Mouse (Mus musculus) kidney, adult 2 months (tissue): ENCODE results near the gene Ldb2. TPM values are rescaled to one million over a fixed set of nuclear protein-coding genes. Genes with fewer than 3 reads are reported as not detected.
A peak's percentile ranks its signal among the peaks of the same experiment; 100 is the strongest.

Experiments
- DNase-seq: peaks from one replicate; pipeline ENCODE4 v3.0.0; 2021
- H3K27ac ChIP-seq: fragments of 200-500 bp; 2 replicates; pipeline ENCODE4 v1.5.1; 2012; ENCODE audit warnings: low read depth, low read length, control low read depth, inconsistent platforms; ENCODE audit not compliant: insufficient read depth
- H3K27me3 ChIP-seq: fragments of 200-500 bp; replicated peaks from 2 replicates; pipeline ENCODE4 v1.6.1; 2012; ENCODE audit warnings: mild to moderate bottlenecking, moderate library complexity, low read length, inconsistent platforms; ENCODE audit not compliant: control insufficient read depth, insufficient read depth
- H3K36me3 ChIP-seq: fragments of 200-500 bp; 2 replicates; pipeline ENCODE4 v1.6.1; 2012; ENCODE audit warnings: mild to moderate bottlenecking, moderate library complexity, low read length, inconsistent platforms; ENCODE audit not compliant: control insufficient read depth, insufficient read depth
- H3K4me1 ChIP-seq: fragments of 200-500 bp; 2 replicates; pipeline ENCODE4 v1.6.1; 2011; ENCODE audit warnings: low read length; ENCODE audit not compliant: control insufficient read depth, insufficient read depth
- H3K4me3 ChIP-seq: fragments of 200-500 bp; 2 replicates; pipeline ENCODE4 v1.5.1; 2011; ENCODE audit warnings: mild to moderate bottlenecking, low read depth, low read length, control low read depth; ENCODE audit not compliant: insufficient read depth
- CTCF ChIP-seq: fragments of 200-500 bp; conservative IDR thresholded peaks from 2 replicates; pipeline ENCODE4 v1.5.1; 2011; ENCODE audit warnings: low read depth, mild to moderate bottlenecking, control low read depth, low read length, moderate library complexity, mixed read lengths; ENCODE audit not compliant: insufficient read depth, insufficient read length
- POLR2A ChIP-seq: fragments of 200-500 bp; IDR thresholded peaks from one replicate; pipeline ENCODE4 v1.6.1; 2011; ENCODE audit warnings: low read depth, low read length, control low read depth
- WGBS: fragments of 180-500 bp; shearing (Covaris S2); methylation state at CpG from one replicate; pipeline ENCODE4 v1.1.7; 2018; 5-methylcytosine and 5-hydroxymethylcytosine counted together
- polyA plus RNA-seq: library from polyadenylated mRNA; depleted of rRNA; stranded (reverse); fragments of >200 nt; gene quantifications from 2 replicates; pipeline ENCODE4 v1.2.3, GENCODE M21; 2012

The Ldb2 gene
- polyA plus RNA-seq, 1 experiment = 55.0 TPM

GRCm38 (mm10) chr5:44719872-44720271 lies 79.6 kb downstream of the Ldb2 start:
- no peaks in the 10 kb centered on the region for H3K36me3 ChIP-seq
- H3K4me1 ChIP-seq = no peaks in the 10 kb centered on the region
- 73% methylated on average over 1 of the region's 1 CpGs for WGBS
- H3K27me3 ChIP-seq = no peaks in the 10 kb centered on the region
- DNase-seq = no peak
- H3K27ac ChIP-seq = no peak overlapping the region
- TF ChIP-seq POLR2A = no peak
- no peak for TF ChIP-seq CTCF
- no peak overlapping the region for H3K4me3 ChIP-seq

GRCm38 (mm10) chr5:44714508-44714907 lies 85.0 kb downstream of the Ldb2 start:
- Histone ChIP-seq H3K36me3 (no peaks in the 10 kb centered on the region), H3K4me3 (no peak overlapping the region), H3K4me1 (no peaks in the 10 kb centered on the region), H3K27me3 (no peaks in the 10 kb centered on the region), H3K27ac (no peak overlapping the region)
- 61% methylated on average over 4 of the region's 4 CpGs for WGBS
- no peak for DNase-seq
- TF ChIP-seq POLR2A (no peak), CTCF (no peak)

- Histone ChIP-seq H3K27me3 (no peaks in the 10 kb centered on the region), H3K4me3 (no peak overlapping the region), H3K36me3 (no peaks in the 10 kb centered on the region), H3K4me1 (no peaks in the 10 kb centered on the region), H3K27ac (no peak overlapping the region)
- TF ChIP-seq POLR2A (no peak), CTCF (no peak)
- DNase-seq = no peak
- WGBS = 54% methylated on average over 5 of the region's 5 CpGs
Observed at GRCm38 (mm10) chr5:44713181-44713789, 86.2 kb downstream of the Ldb2 start.

- no peaks in the 10 kb centered on the region for H3K36me3 ChIP-seq
- H3K27ac ChIP-seq = peak overlapping the region; percentile 60; the same call in 1 of the 2 replicates
- H3K4me3 ChIP-seq = no peak overlapping the region
- no peaks in the 10 kb centered on the region for H3K27me3 ChIP-seq
- DNase-seq = peak; percentile 64
- TF ChIP-seq POLR2A (no peak), CTCF (no peak)
- WGBS = 45% methylated on average over 5 of the region's 5 CpGs
- no peaks in the 10 kb centered on the region for H3K4me1 ChIP-seq
Observed at GRCm38 (mm10) chr5:44711211-44711610, 88.3 kb downstream of the Ldb2 start.

- Histone ChIP-seq H3K27me3 (no peaks in the 10 kb centered on the region), H3K4me1 (0 out of 2 replicates have a peak, but pooled peaks cover 2% of the 10 kb centered on the region), H3K27ac (peak overlapping the region; percentile 20; the same call in 1 of the 2 replicates), H3K36me3 (no peaks in the 10 kb centered on the region), H3K4me3 (no peak overlapping the region)
- DNase-seq = no peak
- no peak for TF ChIP-seq POLR2A
- no peak for TF ChIP-seq CTCF
- 64% methylated on average over 4 of the region's 4 CpGs for WGBS
Observed at GRCm38 (mm10) chr5:44710132-44710871, 89.2 kb downstream of the Ldb2 start.

- Histone ChIP-seq H3K4me3 (no peak overlapping the region), H3K4me1 (0 out of 2 replicates have a peak, but pooled peaks cover 2% of the 10 kb centered on the region), H3K36me3 (no peaks in the 10 kb centered on the region), H3K27me3 (no peaks in the 10 kb centered on the region), H3K27ac (no peak overlapping the region)
- 91% methylated on average over 2 of the region's 2 CpGs for WGBS
- TF ChIP-seq CTCF (no peak), POLR2A (no peak)
- no peak for DNase-seq
Observed at GRCm38 (mm10) chr5:44709276-44709675, 90.2 kb downstream of the Ldb2 start.

- no peaks in the 10 kb centered on the region for H3K27me3 ChIP-seq
- WGBS = 74% methylated on average over 3 of the region's 3 CpGs
- no peak for DNase-seq
- H3K4me3 ChIP-seq = no peak overlapping the region
- 0 out of 2 replicates have a peak, but pooled peaks cover 2% of the 10 kb centered on the region for H3K4me1 ChIP-seq
- H3K27ac ChIP-seq = peak overlapping the region; percentile 82
- no peaks in the 10 kb centered on the region for H3K36me3 ChIP-seq
- no peak for TF ChIP-seq CTCF
- no peak for TF ChIP-seq POLR2A
Observed at GRCm38 (mm10) chr5:44707946-44708345, 91.5 kb downstream of the Ldb2 start.
